Mouse (Mus musculus): ENCODE measurements around the gene Opa3. TPM values are rescaled to one million over a fixed set of nuclear protein-coding genes. Genes with fewer than 3 reads are reported as not detected.

Gene Opa3
- polyA plus RNA-seq, 1 experiment from 2014 or later: 32.5 TPM

- no peaks in the 10 kb centered on the region for H3K9me3 ChIP-seq (replicated peaks)
- H3K9ac ChIP-seq: no peak overlapping the region
- peaks cover 6% of the 10 kb centered on the region; the same call in 1 of the 2 replicates for H3K27me3 ChIP-seq
- 66% methylated on average over 5 of the region's 5 CpGs for WGBS
- no peak for ATAC-seq (ENCODE audit: insufficient number of reproducible peaks, low FRiP score, low TSS enrichment, low read depth)
- H3K4me3 ChIP-seq (replicated peaks): no peak overlapping the region
- H3K27ac ChIP-seq (replicated peaks): no peak overlapping the region
- no peak overlapping the region for H3K4me2 ChIP-seq (replicated peaks)
- no peaks in the 10 kb centered on the region for H3K36me3 ChIP-seq
- peaks cover 4% of the 10 kb centered on the region; the same call in 1 of the 2 replicates for H3K4me1 ChIP-seq
Observed at GRCm38 (mm10) chr7:19217492-19217891, 10.6 kb upstream of the Opa3 start.

- Histone ChIP-seq H3K9ac (no peak overlapping the region), H3K9me3 (replicated peaks) (no peaks in the 10 kb centered on the region), H3K27ac (replicated peaks) (no peak overlapping the region), H3K4me3 (replicated peaks) (no peak overlapping the region), H3K27me3 (peaks cover 5% of the 10 kb centered on the region; the same call in 1 of the 2 replicates), H3K4me1 (peaks cover 3% of the 10 kb centered on the region; the same call in 1 of the 2 replicates), H3K4me2 (replicated peaks) (no peak overlapping the region), H3K36me3 (no peaks in the 10 kb centered on the region)
- ATAC-seq (ENCODE audit: insufficient number of reproducible peaks, low FRiP score, low TSS enrichment, low read depth): no peak
- WGBS: 13% methylated on average over 3 of the region's 3 CpGs
Observed at GRCm38 (mm10) chr7:19217944-19218343, 10.2 kb upstream of the Opa3 start.

- no peak overlapping the region for H3K9ac ChIP-seq
- H3K27ac ChIP-seq (replicated peaks): no peak overlapping the region
- H3K4me2 ChIP-seq (replicated peaks): no peak overlapping the region
- no peaks in the 10 kb centered on the region for H3K36me3 ChIP-seq
- H3K4me3 ChIP-seq (replicated peaks): no peak overlapping the region
- 79% methylated on average over 3 of the region's 3 CpGs for WGBS
- no peaks in the 10 kb centered on the region for H3K9me3 ChIP-seq (replicated peaks)
- H3K27me3 ChIP-seq: no peaks in the 10 kb centered on the region
- no peak for ATAC-seq (ENCODE audit: insufficient number of reproducible peaks, low FRiP score, low TSS enrichment, low read depth)
- H3K4me1 ChIP-seq: peaks cover 3% of the 10 kb centered on the region; the same call in 1 of the 2 replicates
Observed at GRCm38 (mm10) chr7:19220061-19220460, 8.1 kb upstream of the Opa3 start.

- no peak overlapping the region for H3K4me3 ChIP-seq (replicated peaks)
- no peak overlapping the region for H3K27ac ChIP-seq (replicated peaks)
- H3K9ac ChIP-seq: no peak overlapping the region
- H3K27me3 ChIP-seq: no peaks in the 10 kb centered on the region
- H3K9me3 ChIP-seq (replicated peaks): no peaks in the 10 kb centered on the region
- WGBS: 94% methylated on average over 16 of the region's 16 CpGs
- H3K36me3 ChIP-seq: peaks cover 4% of the 10 kb centered on the region; the same call in 1 of the 2 replicates
- ATAC-seq (ENCODE audit: insufficient number of reproducible peaks, low FRiP score, low TSS enrichment, low read depth): no peak
- H3K4me2 ChIP-seq (replicated peaks): no peak overlapping the region
- H3K4me1 ChIP-seq: peaks cover 7% of the 10 kb centered on the region
Observed at GRCm38 (mm10) chr7:19222189-19222588, 5.9 kb upstream of the Opa3 start.

- H3K27me3 ChIP-seq: no peaks in the 10 kb centered on the region
- no peak overlapping the region for H3K4me3 ChIP-seq (replicated peaks)
- no peaks in the 10 kb centered on the region for H3K9me3 ChIP-seq (replicated peaks)
- no peak overlapping the region for H3K27ac ChIP-seq (replicated peaks)
- ATAC-seq (ENCODE audit: insufficient number of reproducible peaks, low FRiP score, low TSS enrichment, low read depth): no peak
- peaks cover 10% of the 10 kb centered on the region for H3K4me1 ChIP-seq
- WGBS: 90% methylated on average over 14 of the region's 14 CpGs
- H3K36me3 ChIP-seq: peaks cover 4% of the 10 kb centered on the region; the same call in 1 of the 2 replicates
- no peak overlapping the region for H3K9ac ChIP-seq
- no peak overlapping the region for H3K4me2 ChIP-seq (replicated peaks)
Observed at GRCm38 (mm10) chr7:19222875-19223274, 5.3 kb upstream of the Opa3 start.

GRCm38 (mm10) chr7:19224933-19225332, 3.2 kb upstream of the Opa3 start:
- no peak for ATAC-seq (ENCODE audit: insufficient number of reproducible peaks, low FRiP score, low TSS enrichment, low read depth)
- H3K36me3 ChIP-seq: peaks cover 4% of the 10 kb centered on the region; the same call in 1 of the 2 replicates
- H3K27me3 ChIP-seq: no peaks in the 10 kb centered on the region
- peaks cover 19% of the 10 kb centered on the region for H3K4me1 ChIP-seq
- no peak overlapping the region for H3K4me2 ChIP-seq (replicated peaks)
- no peak overlapping the region for H3K27ac ChIP-seq (replicated peaks)
- no peaks in the 10 kb centered on the region for H3K9me3 ChIP-seq (replicated peaks)
- H3K9ac ChIP-seq: no peak overlapping the region
- WGBS: 79% methylated on average over 4 of the region's 4 CpGs
- H3K4me3 ChIP-seq (replicated peaks): no peak overlapping the region

GRCm38 (mm10) chr7:19226817-19227797, 1.0 kb upstream of the Opa3 start:
- H3K9ac ChIP-seq: peak overlapping the region; percentile 60
- H3K9me3 ChIP-seq (replicated peaks): no peaks in the 10 kb centered on the region
- H3K4me1 ChIP-seq: peaks cover 21% of the 10 kb centered on the region
- H3K4me2 ChIP-seq (replicated peaks): peak overlapping the region; percentile 81
- peak overlapping the region; percentile 72 for H3K4me3 ChIP-seq (replicated peaks)
- H3K27me3 ChIP-seq: no peaks in the 10 kb centered on the region
- WGBS: 16% methylated on average over 20 of the region's 20 CpGs
- ATAC-seq (ENCODE audit: insufficient number of reproducible peaks, low FRiP score, low TSS enrichment, low read depth): no peak
- H3K36me3 ChIP-seq: peaks cover 4% of the 10 kb centered on the region; the same call in 1 of the 2 replicates
- peak overlapping the region; percentile 100 for H3K27ac ChIP-seq (replicated peaks)

GRCm38 (mm10) chr7:19228793-19229148, 637 bp downstream of the Opa3 start:
- peak overlapping the region; percentile 70 for H3K9ac ChIP-seq
- peak overlapping the region; percentile 87 for H3K27ac ChIP-seq (replicated peaks)
- no peaks in the 10 kb centered on the region for H3K9me3 ChIP-seq (replicated peaks)
- peak overlapping the region; percentile 81 for H3K4me2 ChIP-seq (replicated peaks)
- ATAC-seq (ENCODE audit: insufficient number of reproducible peaks, low FRiP score, low TSS enrichment, low read depth): no peak
- WGBS: under 1% methylated on average over 14 of the region's 14 CpGs
- no peaks in the 10 kb centered on the region for H3K27me3 ChIP-seq
- H3K4me3 ChIP-seq (replicated peaks): peak overlapping the region; percentile 72
- peaks cover 12% of the 10 kb centered on the region; the same call in 1 of the 2 replicates for H3K36me3 ChIP-seq
- peaks cover 21% of the 10 kb centered on the region for H3K4me1 ChIP-seq

- Histone ChIP-seq H3K4me3 (replicated peaks) (peak overlapping the region; percentile 72), H3K27me3 (no peaks in the 10 kb centered on the region), H3K9me3 (replicated peaks) (no peaks in the 10 kb centered on the region), H3K4me2 (replicated peaks) (peak overlapping the region; percentile 81), H3K4me1 (peaks cover 21% of the 10 kb centered on the region), H3K36me3 (peaks cover 12% of the 10 kb centered on the region; the same call in 1 of the 2 replicates), H3K27ac (replicated peaks) (peak overlapping the region; percentile 87), H3K9ac (peak overlapping the region; percentile 70)
- ATAC-seq (ENCODE audit: insufficient number of reproducible peaks, low FRiP score, low TSS enrichment, low read depth): no peak
- WGBS: 41% methylated on average over 5 of the region's 5 CpGs
Observed at GRCm38 (mm10) chr7:19229404-19229803, 1.3 kb downstream of the Opa3 start.

GRCm38 (mm10) chr7:19230041-19230580, 2.0 kb downstream of the Opa3 start:
- Histone ChIP-seq H3K9ac (no peak overlapping the region), H3K9me3 (replicated peaks) (no peaks in the 10 kb centered on the region)
- WGBS: 91% methylated on average over 2 of the region's 2 CpGs

GRCm38 (mm10) chr7:19230899-19231298, 2.8 kb downstream of the Opa3 start:
- peaks cover 9% of the 10 kb centered on the region; the same call in 1 of the 2 replicates for H3K36me3 ChIP-seq
- H3K4me3 ChIP-seq (replicated peaks): no peak overlapping the region
- H3K9me3 ChIP-seq (replicated peaks): no peaks in the 10 kb centered on the region
- peaks cover 22% of the 10 kb centered on the region for H3K4me1 ChIP-seq
- no peak overlapping the region for H3K27ac ChIP-seq (replicated peaks)
- H3K27me3 ChIP-seq: no peaks in the 10 kb centered on the region
- no peak overlapping the region for H3K4me2 ChIP-seq (replicated peaks)
- no peak for ATAC-seq (ENCODE audit: insufficient number of reproducible peaks, low FRiP score, low TSS enrichment, low read depth)
- no peak overlapping the region for H3K9ac ChIP-seq
- 89% methylated on average over 5 of the region's 5 CpGs for WGBS

More at GRCm38 (mm10) chr7:19230041-19230580, 2.0 kb downstream of the Opa3 start:
- H3K27ac ChIP-seq (replicated peaks): no peak overlapping the region
- H3K4me2 ChIP-seq (replicated peaks): no peak overlapping the region
- no peak for ATAC-seq (ENCODE audit: insufficient number of reproducible peaks, low FRiP score, low TSS enrichment, low read depth)
- H3K4me1 ChIP-seq: peaks cover 21% of the 10 kb centered on the region
- no peaks in the 10 kb centered on the region for H3K27me3 ChIP-seq
- H3K36me3 ChIP-seq: peaks cover 12% of the 10 kb centered on the region; the same call in 1 of the 2 replicates
- H3K4me3 ChIP-seq (replicated peaks): no peak overlapping the region; the same call in 1 of the 2 replicates
